Mouse (Mus musculus) cerebellum, adult 9-10 months (tissue): ENCODE results near the gene Angel1.

Experiments used
- DNase-seq: peaks from one replicate; pipeline ENCODE4 v3.0.0; 2022

Gene Angel1

GRCm38 (mm10) chr12:86726120-86726640, at the start of gene Angel1:
TSS of gene Angel1 (minus strand) at chr12:86726460.
- DNase-seq: peak; percentile 98

GRCm38 (mm10) chr12:86775561-86776280, 49.5 kb upstream of the Angel1 start:
- DNase-seq: no peak

- no peak for DNase-seq
These were observed 46.3 kb upstream of the Angel1 start for GRCm38 (mm10) chr12:86772551-86772950.

- DNase-seq: peak; percentile 92
These were observed 45.7 kb upstream of the Angel1 start for GRCm38 (mm10) chr12:86771823-86772427.

GRCm38 (mm10) chr12:86770927-86771326, 44.7 kb upstream of the Angel1 start:
- DNase-seq: no peak

GRCm38 (mm10) chr12:86770261-86770670, 44.0 kb upstream of the Angel1 start:
- peak; percentile 62 for DNase-seq

- no peak for DNase-seq
These were observed 43.6 kb upstream of the Angel1 start for GRCm38 (mm10) chr12:86769819-86770218.

GRCm38 (mm10) chr12:86768986-86769580, 42.8 kb upstream of the Angel1 start:
- peak; percentile 92 for DNase-seq

GRCm38 (mm10) chr12:86767868-86768631, 41.8 kb upstream of the Angel1 start:
- DNase-seq: peak; percentile 71

- no peak for DNase-seq
These were observed 40.2 kb upstream of the Angel1 start for GRCm38 (mm10) chr12:86766467-86766866.

GRCm38 (mm10) chr12:86764060-86764459, 37.8 kb upstream of the Angel1 start:
- no peak for DNase-seq

- DNase-seq: no peak
These were observed 34.8 kb upstream of the Angel1 start for GRCm38 (mm10) chr12:86761036-86761435.

GRCm38 (mm10) chr12:86734319-86734810, 8.1 kb upstream of the Angel1 start, which contains the start of gene Lrrc74a:
TSS of gene Lrrc74a (plus strand) at chr12:86734369.
- no peak for DNase-seq

- no peak for DNase-seq
These were observed 554 bp downstream of the Angel1 start for GRCm38 (mm10) chr12:86725706-86726105.

GRCm38 (mm10) chr12:86724300-86724699, 2.0 kb downstream of the Angel1 start:
- DNase-seq: no peak

GRCm38 (mm10) chr12:86721453-86721852, 4.8 kb downstream of the Angel1 start:
- DNase-seq: peak; percentile 30

GRCm38 (mm10) chr12:86719961-86720639, 6.2 kb downstream of the Angel1 start:
- DNase-seq: peak; percentile 83

GRCm38 (mm10) chr12:86716962-86717361, 9.3 kb downstream of the Angel1 start:
- no peak for DNase-seq

- DNase-seq: peak; percentile 89
These were observed 10.9 kb downstream of the Angel1 start for GRCm38 (mm10) chr12:86715401-86715800.

GRCm38 (mm10) chr12:86714026-86714425, 12.2 kb downstream of the Angel1 start:
- DNase-seq: no peak

- DNase-seq: no peak
These were observed 20.4 kb downstream of the Angel1 start for GRCm38 (mm10) chr12:86705843-86706242.

- no peak for DNase-seq
These were observed 23.6 kb downstream of the Angel1 start for GRCm38 (mm10) chr12:86702690-86703089.
